Mouse (Mus musculus): ENCODE data around the gene Chchd3. TPM values are rescaled to one million over a fixed set of nuclear protein-coding genes. Genes with fewer than 3 reads are reported as not detected.

Chchd3 gene
- polyA plus RNA-seq, 1 experiment from 2014 or later = 130 TPM

- ATAC-seq (replicated peaks; ENCODE audit: insufficient number of reproducible peaks, low FRiP score, low TSS enrichment, low read depth) = no peak
- 87% methylated on average over 4 of the region's 4 CpGs for WGBS
- no peak overlapping the region for H3K9ac ChIP-seq (replicated peaks; ENCODE audit: low read length)
- no peak overlapping the region for H3K4me3 ChIP-seq (ENCODE audit: low read depth, low read length)
- no peaks in the 10 kb centered on the region for H3K4me1 ChIP-seq (ENCODE audit: control insufficient read depth, insufficient read depth, low read length)
- no peak overlapping the region for H3K4me2 ChIP-seq (ENCODE audit: low read depth, low read length)
- no peak for DNase-seq (ENCODE audit: low spot score)
- no peak overlapping the region for H3K27ac ChIP-seq (replicated peaks; ENCODE audit: low read depth, low read length)
- no peaks in the 10 kb centered on the region for H3K9me3 ChIP-seq (replicated peaks; ENCODE audit: control insufficient read depth, low read length)
- H3K27me3 ChIP-seq (ENCODE audit: control insufficient read depth, insufficient read depth, low read length) = no peaks in the 10 kb centered on the region
- no peaks in the 10 kb centered on the region; the same call in 1 of the 2 replicates for H3K36me3 ChIP-seq (replicated peaks; ENCODE audit: control insufficient read depth, insufficient read depth, low read depth, low read length)
These were observed 19.5 kb downstream of the Chchd3 start for GRCm38 (mm10) chr6:33040360-33041090.

- Histone ChIP-seq H3K27ac (replicated peaks; ENCODE audit: low read depth, low read length) (no peak overlapping the region), H3K4me1 (ENCODE audit: control insufficient read depth, insufficient read depth, low read length) (no peaks in the 10 kb centered on the region), H3K27me3 (ENCODE audit: control insufficient read depth, insufficient read depth, low read length) (no peaks in the 10 kb centered on the region), H3K4me3 (ENCODE audit: low read depth, low read length) (no peak overlapping the region), H3K9ac (replicated peaks; ENCODE audit: low read length) (no peak overlapping the region), H3K36me3 (replicated peaks; ENCODE audit: control insufficient read depth, insufficient read depth, low read depth, low read length) (no peaks in the 10 kb centered on the region), H3K9me3 (replicated peaks; ENCODE audit: control insufficient read depth, low read length) (no peaks in the 10 kb centered on the region), H3K4me2 (ENCODE audit: low read depth, low read length) (no peak overlapping the region)
- no peak for DNase-seq (ENCODE audit: low spot score)
- ATAC-seq (replicated peaks; ENCODE audit: insufficient number of reproducible peaks, low FRiP score, low TSS enrichment, low read depth) = no peak
- 97% methylated on average over 1 of the region's 1 CpGs for WGBS
These were observed 27.5 kb downstream of the Chchd3 start for GRCm38 (mm10) chr6:33032543-33032942.

DNA sequence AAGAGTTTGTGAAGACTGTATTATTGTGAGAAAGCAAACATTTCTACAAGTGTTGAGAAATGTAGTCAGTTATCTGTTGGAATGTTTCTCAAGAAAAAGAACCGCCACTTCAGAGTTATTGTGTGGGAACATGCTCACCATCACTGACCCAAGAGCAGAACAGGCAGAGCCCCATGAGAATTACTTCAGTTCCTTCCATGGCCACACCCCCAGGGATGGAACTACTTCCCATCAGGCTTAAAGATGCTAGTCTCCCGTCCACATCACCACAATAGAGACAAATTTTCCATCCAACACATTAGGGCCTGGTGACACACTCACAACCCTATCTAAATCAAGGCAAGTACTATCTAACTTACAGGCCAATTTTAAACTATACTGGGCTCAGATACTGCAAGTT is 28.4 kb downstream of the Chchd3 start:
- no peak overlapping the region for H3K4me3 ChIP-seq (ENCODE audit: low read depth, low read length)
- no peaks in the 10 kb centered on the region for H3K27me3 ChIP-seq (ENCODE audit: control insufficient read depth, insufficient read depth, low read length)
- H3K4me2 ChIP-seq (ENCODE audit: low read depth, low read length) = no peak overlapping the region
- no peak overlapping the region for H3K27ac ChIP-seq (replicated peaks; ENCODE audit: low read depth, low read length)
- H3K9ac ChIP-seq (replicated peaks; ENCODE audit: low read length) = no peak overlapping the region
- H3K36me3 ChIP-seq (replicated peaks; ENCODE audit: control insufficient read depth, insufficient read depth, low read depth, low read length) = no peaks in the 10 kb centered on the region
- ATAC-seq (replicated peaks; ENCODE audit: insufficient number of reproducible peaks, low FRiP score, low TSS enrichment, low read depth) = no peak
- 75% methylated on average over 2 of the region's 2 CpGs for WGBS
- no peaks in the 10 kb centered on the region for H3K4me1 ChIP-seq (ENCODE audit: control insufficient read depth, insufficient read depth, low read length)
- DNase-seq (ENCODE audit: low spot score) = no peak
- no peaks in the 10 kb centered on the region for H3K9me3 ChIP-seq (replicated peaks; ENCODE audit: control insufficient read depth, low read length)

GRCm38 (mm10) chr6:33028296-33028695 is 31.8 kb downstream of the Chchd3 start:
- Histone ChIP-seq H3K4me2 (ENCODE audit: low read depth, low read length) (no peak overlapping the region), H3K27me3 (ENCODE audit: control insufficient read depth, insufficient read depth, low read length) (no peaks in the 10 kb centered on the region), H3K36me3 (replicated peaks; ENCODE audit: control insufficient read depth, insufficient read depth, low read depth, low read length) (no peaks in the 10 kb centered on the region), H3K9ac (replicated peaks; ENCODE audit: low read length) (no peak overlapping the region), H3K4me3 (ENCODE audit: low read depth, low read length) (no peak overlapping the region), H3K27ac (replicated peaks; ENCODE audit: low read depth, low read length) (no peak overlapping the region), H3K9me3 (replicated peaks; ENCODE audit: control insufficient read depth, low read length) (no peaks in the 10 kb centered on the region), H3K4me1 (ENCODE audit: control insufficient read depth, insufficient read depth, low read length) (no peaks in the 10 kb centered on the region)
- ATAC-seq (replicated peaks; ENCODE audit: insufficient number of reproducible peaks, low FRiP score, low TSS enrichment, low read depth) (no peak), DNase-seq (ENCODE audit: low spot score) (no peak)
- 83% methylated on average over 6 of the region's 6 CpGs for WGBS

GRCm38 (mm10) chr6:33025041-33025440 is 35.0 kb downstream of the Chchd3 start:
- H3K4me2 ChIP-seq (ENCODE audit: low read depth, low read length) = no peak overlapping the region
- no peak overlapping the region for H3K4me3 ChIP-seq (ENCODE audit: low read depth, low read length)
- no peaks in the 10 kb centered on the region for H3K27me3 ChIP-seq (ENCODE audit: control insufficient read depth, insufficient read depth, low read length)
- 90% methylated on average over 2 of the region's 2 CpGs for WGBS
- DNase-seq (ENCODE audit: low spot score) (no peak), ATAC-seq (replicated peaks; ENCODE audit: insufficient number of reproducible peaks, low FRiP score, low TSS enrichment, low read depth) (no peak)
- no peaks in the 10 kb centered on the region for H3K9me3 ChIP-seq (replicated peaks; ENCODE audit: control insufficient read depth, low read length)
- H3K27ac ChIP-seq (replicated peaks; ENCODE audit: low read depth, low read length) = no peak overlapping the region
- no peaks in the 10 kb centered on the region for H3K36me3 ChIP-seq (replicated peaks; ENCODE audit: control insufficient read depth, insufficient read depth, low read depth, low read length)
- H3K4me1 ChIP-seq (ENCODE audit: control insufficient read depth, insufficient read depth, low read length) = no peaks in the 10 kb centered on the region
- no peak overlapping the region for H3K9ac ChIP-seq (replicated peaks; ENCODE audit: low read length)

- H3K4me2 ChIP-seq (ENCODE audit: low read depth, low read length) = no peak overlapping the region
- H3K4me3 ChIP-seq (ENCODE audit: low read depth, low read length) = no peak overlapping the region
- no peaks in the 10 kb centered on the region for H3K36me3 ChIP-seq (replicated peaks; ENCODE audit: control insufficient read depth, insufficient read depth, low read depth, low read length)
- H3K27ac ChIP-seq (replicated peaks; ENCODE audit: low read depth, low read length) = no peak overlapping the region
- H3K9ac ChIP-seq (replicated peaks; ENCODE audit: low read length) = no peak overlapping the region
- DNase-seq (ENCODE audit: low spot score) (no peak), ATAC-seq (replicated peaks; ENCODE audit: insufficient number of reproducible peaks, low FRiP score, low TSS enrichment, low read depth) (no peak)
- WGBS = 85% methylated on average over 3 of the region's 3 CpGs
- H3K4me1 ChIP-seq (ENCODE audit: control insufficient read depth, insufficient read depth, low read length) = no peaks in the 10 kb centered on the region
- no peaks in the 10 kb centered on the region for H3K27me3 ChIP-seq (ENCODE audit: control insufficient read depth, insufficient read depth, low read length)
- H3K9me3 ChIP-seq (replicated peaks; ENCODE audit: control insufficient read depth, low read length) = no peaks in the 10 kb centered on the region
These were observed 55.5 kb downstream of the Chchd3 start for GRCm38 (mm10) chr6:33004607-33005006.

DNA sequence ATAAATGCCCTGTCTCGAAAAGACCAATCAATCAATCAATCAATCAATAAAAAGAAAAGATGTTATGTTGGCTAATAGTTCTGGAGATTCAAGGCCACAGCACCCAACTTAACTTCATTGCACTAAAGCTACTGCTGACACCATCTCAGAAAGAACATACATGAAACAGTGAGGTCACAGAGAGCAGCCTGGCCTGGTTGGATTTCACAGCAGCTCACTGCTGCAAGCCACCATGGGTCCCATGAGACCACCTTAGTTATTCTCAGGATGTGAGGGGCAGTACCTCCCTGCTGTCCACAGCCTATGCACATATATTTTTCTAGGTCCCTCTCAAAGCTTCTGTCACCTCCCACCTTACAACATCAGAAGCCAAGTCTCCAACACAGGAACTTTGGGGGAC is 57.1 kb downstream of the Chchd3 start:
- H3K4me3 ChIP-seq (ENCODE audit: low read depth, low read length) = no peak overlapping the region
- no peak overlapping the region for H3K27ac ChIP-seq (replicated peaks; ENCODE audit: low read depth, low read length)
- 81% methylated on average over 1 of the region's 1 CpGs for WGBS
- no peaks in the 10 kb centered on the region for H3K4me1 ChIP-seq (ENCODE audit: control insufficient read depth, insufficient read depth, low read length)
- ATAC-seq (replicated peaks; ENCODE audit: insufficient number of reproducible peaks, low FRiP score, low TSS enrichment, low read depth) (no peak), DNase-seq (ENCODE audit: low spot score) (no peak)
- H3K36me3 ChIP-seq (replicated peaks; ENCODE audit: control insufficient read depth, insufficient read depth, low read depth, low read length) = no peaks in the 10 kb centered on the region
- no peaks in the 10 kb centered on the region for H3K9me3 ChIP-seq (replicated peaks; ENCODE audit: control insufficient read depth, low read length)
- H3K9ac ChIP-seq (replicated peaks; ENCODE audit: low read length) = no peak overlapping the region
- no peaks in the 10 kb centered on the region for H3K27me3 ChIP-seq (ENCODE audit: control insufficient read depth, insufficient read depth, low read length)
- no peak overlapping the region for H3K4me2 ChIP-seq (ENCODE audit: low read depth, low read length)

GRCm38 (mm10) chr6:33001271-33001670 is 58.8 kb downstream of the Chchd3 start:
- Histone ChIP-seq H3K36me3 (replicated peaks; ENCODE audit: control insufficient read depth, insufficient read depth, low read depth, low read length) (no peaks in the 10 kb centered on the region), H3K9me3 (replicated peaks; ENCODE audit: control insufficient read depth, low read length) (no peaks in the 10 kb centered on the region), H3K9ac (replicated peaks; ENCODE audit: low read length) (no peak overlapping the region), H3K27me3 (ENCODE audit: control insufficient read depth, insufficient read depth, low read length) (no peaks in the 10 kb centered on the region), H3K27ac (replicated peaks; ENCODE audit: low read depth, low read length) (no peak overlapping the region), H3K4me1 (ENCODE audit: control insufficient read depth, insufficient read depth, low read length) (no peaks in the 10 kb centered on the region), H3K4me2 (ENCODE audit: low read depth, low read length) (no peak overlapping the region), H3K4me3 (ENCODE audit: low read depth, low read length) (no peak overlapping the region)
- ATAC-seq (replicated peaks; ENCODE audit: insufficient number of reproducible peaks, low FRiP score, low TSS enrichment, low read depth) (no peak), DNase-seq (ENCODE audit: low spot score) (no peak)
- 92% methylated on average over 15 of the region's 15 CpGs for WGBS
